Mouse (Mus musculus): ENCODE results near the gene Gm43517. TPM values are rescaled to one million over a fixed set of nuclear protein-coding genes. Genes with fewer than 3 reads are reported as not detected.

Gene Gm43517
- 1.5 and 4.5 TPM in 2 replicates for polyA plus RNA-seq (2012; rRNA removed)

GRCm38 (mm10) chr12:49384876-49385630 is at the start of gene Gm43517:
Gm43517 (plus strand) TSS chr12:49385174.

DNA sequence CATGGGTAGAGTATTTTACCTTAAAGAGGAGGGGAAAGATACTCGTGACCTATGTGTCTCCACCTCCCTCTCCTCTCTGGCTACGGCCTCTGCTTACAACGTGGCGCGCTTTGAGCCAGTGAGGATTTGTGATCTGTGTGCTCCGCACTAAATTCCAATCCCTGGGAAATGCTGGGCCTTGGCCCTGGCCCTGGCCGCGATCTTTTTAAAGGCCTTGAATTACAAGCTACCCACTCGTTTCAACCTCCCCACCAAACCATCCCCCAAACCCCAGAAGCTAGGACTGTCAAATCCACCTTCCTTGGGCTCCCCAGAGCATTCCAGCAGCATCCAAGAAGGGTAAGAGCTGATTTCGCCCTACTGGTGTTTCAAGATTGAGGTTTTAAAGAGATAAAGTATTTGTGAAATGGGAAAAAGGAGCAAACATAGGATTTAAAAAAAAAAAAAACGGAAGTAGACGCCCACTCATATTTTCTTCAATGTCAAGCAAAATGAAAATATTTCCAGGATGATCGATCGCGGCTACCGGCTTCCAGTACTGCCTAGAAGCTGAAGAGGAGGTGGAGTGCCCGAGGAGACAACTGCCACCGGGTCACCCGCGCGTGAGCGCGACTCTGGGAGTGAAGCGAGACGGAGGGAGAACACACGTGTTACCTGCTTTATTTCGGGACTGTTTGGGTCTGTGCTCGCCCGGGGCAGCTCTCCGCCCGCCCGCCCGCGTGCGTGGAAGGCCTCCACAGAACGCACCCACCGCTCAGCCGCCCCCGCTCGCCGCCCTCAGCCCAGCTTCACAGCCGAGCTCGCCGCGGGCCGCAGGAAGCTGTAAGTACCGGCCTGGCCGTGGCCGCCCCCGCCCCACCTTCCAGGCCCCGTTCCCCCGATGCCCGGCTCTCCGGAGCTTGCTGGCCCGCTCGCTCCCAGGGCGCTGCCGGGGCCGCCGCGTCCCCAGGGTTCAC is 2.1 kb upstream of the Gm43517 start, which contains the start of gene Foxg1:
Foxg1 (plus strand) TSS at position 96 of the 956 bp plus-strand sequence.

Other genes with a start within 250 kb of the Gm43517 start
- 106 and 189 TPM in 2 replicates for gene Foxg1, start 2.5 kb upstream of the Gm43517 start, polyA plus RNA-seq (2012; rRNA removed)

Data from central nervous system, embryonic 14 days (tissue).